Mouse (Mus musculus) cerebellum, adult 2 months (tissue): ENCODE measurements at regions not wholly inside any gene's neighbourhood (a gene's known extent, or its start where the extent isn't known, plus 50 kb on each side); places are given as distances from the start of the nearest gene placed in this dataset.

ENCODE experiments used
- CTCF ChIP-seq: fragments of 200-500 bp; IDR thresholded peaks from 2 replicates; pipeline ENCODE4 v1.5.1; 2011; ENCODE audit warnings: low read depth, mild to moderate bottlenecking, control low read depth, low read length, moderate library complexity, borderline replicate concordance; ENCODE audit not compliant: insufficient read depth
- POLR2A ChIP-seq: fragments of 200-500 bp; IDR thresholded peaks from 2 replicates; pipeline ENCODE4 v1.6.1; 2011; ENCODE audit warnings: low read length, control low read depth, borderline replicate concordance; ENCODE audit not compliant: insufficient read depth

- TF ChIP-seq POLR2A (no peak), CTCF (no peak)
Measured at GRCm38 (mm10) chr13:55899501-55900189, 63.7 kb upstream of the Pitx1 start.
